Mouse (Mus musculus) ovary, postnatal 14 days (tissue): ENCODE results near the gene Dpep1.

Source experiments
- DNase-seq: peaks from one replicate; pipeline ENCODE4 v3.0.0; 2022; ENCODE audit warnings: low spot score

The Dpep1 gene

DNA sequence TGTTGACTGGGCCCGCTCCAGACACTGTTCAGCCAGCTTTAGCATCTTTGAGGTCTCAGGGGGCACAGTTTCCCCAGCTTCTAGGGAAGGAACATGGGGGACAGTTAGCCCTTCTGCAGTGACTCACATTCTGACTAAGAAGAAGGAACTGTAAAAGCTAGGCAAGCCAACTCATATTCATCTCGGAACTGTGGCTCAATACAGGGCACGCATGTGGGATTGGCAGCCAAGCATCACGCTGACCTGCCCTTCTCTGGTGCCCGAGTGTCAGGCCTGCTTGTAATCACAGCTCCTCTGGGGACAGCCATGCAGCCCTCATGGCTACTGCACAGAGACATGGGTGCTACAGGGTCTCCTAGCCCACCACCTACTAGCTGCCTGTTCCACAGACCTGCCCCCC is 64.9 kb downstream of the Dpep1 start:
- DNase-seq, result no peak
